Mouse (Mus musculus) thymus, adult 2 months (tissue): ENCODE data around the gene Rin2. TPM values are rescaled to one million over a fixed set of nuclear protein-coding genes. Genes with fewer than 3 reads are reported as not detected.

Experiments
- DNase-seq: peaks from one replicate; pipeline ENCODE4 v3.0.0; 2021
- H3K27ac ChIP-seq: fragments of 200-500 bp; 2 replicates; pipeline ENCODE4 v1.5.1; 2012; ENCODE audit warnings: low read length, control low read depth; ENCODE audit not compliant: control insufficient read depth, insufficient read depth
- H3K27me3 ChIP-seq: fragments of 200-500 bp; 2 replicates; pipeline ENCODE4 v1.6.1; 2012; ENCODE audit warnings: mild to moderate bottlenecking, low read length, moderate library complexity, mixed read lengths; ENCODE audit not compliant: control insufficient read depth, insufficient read depth
- H3K36me3 ChIP-seq: fragments of 200-500 bp; 2 replicates; pipeline ENCODE4 v1.6.1; 2012; ENCODE audit warnings: mild to moderate bottlenecking, low read length, moderate library complexity; ENCODE audit not compliant: control insufficient read depth, insufficient read depth
- H3K4me1 ChIP-seq: fragments of 200-500 bp; replicated peaks from 2 replicates; pipeline ENCODE4 v1.6.1; 2012; ENCODE audit warnings: low read length; ENCODE audit not compliant: control insufficient read depth, insufficient read depth
- H3K4me3 ChIP-seq: fragments of 200-500 bp; 2 replicates; pipeline ENCODE4 v1.5.1; 2012; ENCODE audit warnings: mild to moderate bottlenecking, low read length, control low read depth, moderate library complexity; ENCODE audit not compliant: control insufficient read depth, insufficient read depth
- CTCF ChIP-seq: fragments of 200-500 bp; IDR thresholded peaks from 2 replicates; pipeline ENCODE4 v1.5.1; 2012; ENCODE audit warnings: mild to moderate bottlenecking, control low read depth, low read length, moderate library complexity, borderline replicate concordance; ENCODE audit not compliant: control insufficient read depth, poor library complexity, insufficient read depth; ENCODE audit errors: extremely low read depth
- POLR2A ChIP-seq: fragments of 200-500 bp; IDR thresholded peaks from 2 replicates; pipeline ENCODE4 v1.6.1; 2012; ENCODE audit warnings: mild to moderate bottlenecking, low read length, control low read depth, moderate library complexity; ENCODE audit not compliant: control insufficient read depth, poor library complexity, insufficient read depth; ENCODE audit errors: extremely low read depth
- WGBS: fragments of 180-500 bp; shearing (Covaris S2); methylation state at CpG from one replicate; pipeline ENCODE4 v1.1.7; 2018; 5-methylcytosine and 5-hydroxymethylcytosine counted together
- polyA plus RNA-seq: library from polyadenylated mRNA; depleted of rRNA; stranded (reverse); fragments of >200 nt; gene quantifications from 2 replicates; pipeline ENCODE4 v1.2.3, GENCODE M21; 2012

Rin2 gene
- polyA plus RNA-seq, 1 experiment: 5.4 TPM

GRCm38 (mm10) chr2:145831949-145832835, 157.2 kb downstream of the Rin2 start:
- 36% methylated on average over 17 of the region's 17 CpGs for WGBS
- Histone ChIP-seq H3K27me3 (no peaks in the 10 kb centered on the region), H3K4me3 (peak overlapping the region; percentile 14), H3K4me1 (peaks cover 10% of the 10 kb centered on the region), H3K27ac (peak overlapping the region; percentile 75), H3K36me3 (no peaks in the 10 kb centered on the region)
- TF ChIP-seq CTCF (no peak), POLR2A (no peak)
- peak; percentile 35 for DNase-seq

- TF ChIP-seq POLR2A: no peak
- no peak for TF ChIP-seq CTCF
- H3K27me3 ChIP-seq: no peaks in the 10 kb centered on the region
- peaks cover 15% of the 10 kb centered on the region for H3K4me1 ChIP-seq
- H3K36me3 ChIP-seq: no peaks in the 10 kb centered on the region
- DNase-seq: no peak
- no peak overlapping the region for H3K4me3 ChIP-seq
- WGBS: 44% methylated on average over 5 of the region's 5 CpGs
- peak overlapping the region; percentile 75; the same call in 1 of the 2 replicates for H3K27ac ChIP-seq
Measured at GRCm38 (mm10) chr2:145832836-145833221, 157.8 kb downstream of the Rin2 start.

GRCm38 (mm10) chr2:145833341-145833740, 158.3 kb downstream of the Rin2 start:
- WGBS: 92% methylated on average over 3 of the region's 3 CpGs
- H3K4me1 ChIP-seq: peaks cover 18% of the 10 kb centered on the region

GRCm38 (mm10) chr2:145835920-145836319, 160.9 kb downstream of the Rin2 start:
- TF ChIP-seq POLR2A (no peak), CTCF (no peak)
- no peaks in the 10 kb centered on the region for H3K36me3 ChIP-seq
- DNase-seq: no peak
- H3K4me1 ChIP-seq: peaks cover 16% of the 10 kb centered on the region
- 93% methylated on average over 1 of the region's 1 CpGs for WGBS
- H3K27ac ChIP-seq: no peak overlapping the region
- no peaks in the 10 kb centered on the region for H3K27me3 ChIP-seq
- no peak overlapping the region for H3K4me3 ChIP-seq

More at GRCm38 (mm10) chr2:145833341-145833740, 158.3 kb downstream of the Rin2 start:
- Histone ChIP-seq H3K36me3 (no peaks in the 10 kb centered on the region), H3K27me3 (no peaks in the 10 kb centered on the region), H3K27ac (no peak overlapping the region), H3K4me3 (no peak overlapping the region)
- no peak for DNase-seq
- TF ChIP-seq POLR2A: no peak

- 42% methylated on average over 3 of the region's 3 CpGs for WGBS
- DNase-seq: no peak
- Histone ChIP-seq H3K27ac (peak overlapping the region; percentile 87), H3K36me3 (no peaks in the 10 kb centered on the region), H3K27me3 (no peaks in the 10 kb centered on the region), H3K4me1 (peaks cover 16% of the 10 kb centered on the region), H3K4me3 (no peak overlapping the region)
- TF ChIP-seq POLR2A (no peak), CTCF (no peak)
Measured at GRCm38 (mm10) chr2:145838675-145839074, 163.7 kb downstream of the Rin2 start.

- 92% methylated on average over 9 of the region's 9 CpGs for WGBS
- no peak for TF ChIP-seq POLR2A
- TF ChIP-seq CTCF: no peak
- H3K27ac ChIP-seq: no peak overlapping the region
- H3K36me3 ChIP-seq: no peaks in the 10 kb centered on the region
- peaks cover 16% of the 10 kb centered on the region for H3K4me1 ChIP-seq
- no peaks in the 10 kb centered on the region for H3K27me3 ChIP-seq
- DNase-seq: no peak
- H3K4me3 ChIP-seq: no peak overlapping the region
Measured at GRCm38 (mm10) chr2:145839565-145840315, 164.7 kb downstream of the Rin2 start.
